Mouse (Mus musculus) erythroblast, embryonic 14.5 days (primary cell): Measurements from ENCODE around the gene Slc11a1.

Source experiments
- GATA1 ChIP-seq: IDR thresholded peaks from 2 replicates; pipeline ENCODE4 v1.6.1; 2012; ENCODE audit warnings: low read length, inconsistent platforms, mixed read lengths
- TAL1 ChIP-seq: IDR thresholded peaks from 3 replicates; pipeline ENCODE4 v1.6.1; 2012; ENCODE audit warnings: low read length, inconsistent platforms, mixed read lengths

- TF ChIP-seq GATA1 (no peak), TAL1 (no peak)
Measured at GRCm38 (mm10) chr1:74393010-74393409, 18.0 kb downstream of the Slc11a1 start.
